Mouse (Mus musculus) limb, embryonic 10.5 days (tissue): ENCODE measurements around the gene Itgam. TPM values are rescaled to one million over a fixed set of nuclear protein-coding genes. Genes with fewer than 3 reads are reported as not detected.
"Not testable (repeated sequence)": the region's sequence is repeated elsewhere in the genome, so short reads cannot be mapped to it uniquely, and the experiment has no call there.

ENCODE experiments used
- DNase-seq: peaks from one replicate; pipeline ENCODE4 v3.0.0-alpha.2; 2017; ENCODE audit warnings: low spot score
- H3K27ac ChIP-seq: fragments of 300-500 bp; sonication (generic); 2 replicates; pipeline ENCODE4 v1.5.1; 2016; ENCODE audit warnings: mild to moderate bottlenecking
- H3K27me3 ChIP-seq: fragments of 300-500 bp; sonication (generic); 2 replicates; pipeline ENCODE4 v1.6.1; 2016; ENCODE audit warnings: low read depth, mild to moderate bottlenecking; ENCODE audit not compliant: poor library complexity, severe bottlenecking
- H3K36me3 ChIP-seq: fragments of 300-500 bp; sonication (generic); 2 replicates; pipeline ENCODE4 v1.6.1; 2016; ENCODE audit warnings: mild to moderate bottlenecking, moderate library complexity
- H3K4me1 ChIP-seq: fragments of 300-500 bp; sonication (generic); 2 replicates; pipeline ENCODE4 v1.6.1; 2016
- H3K4me3 ChIP-seq: fragments of 300-500 bp; sonication (generic); 2 replicates; pipeline ENCODE4 v1.5.1; 2016; ENCODE audit warnings: mild to moderate bottlenecking, moderate library complexity
- H3K9me3 ChIP-seq: fragments of 300-500 bp; sonication (generic); replicated peaks from 2 replicates; pipeline ENCODE4 v1.6.1; 2016; ENCODE audit warnings: mild to moderate bottlenecking
- WGBS: fragments of 180-500 bp; shearing (Covaris S2); methylation state at CpG from one replicate; pipeline ENCODE4 v1.1.7; 2016; 5-methylcytosine and 5-hydroxymethylcytosine counted together
- polyA plus RNA-seq: library from polyadenylated mRNA; unstranded; fragments of >200 nt; fragmentation: Nextera tagmentation; extraction: Ambion mirVana; gene quantifications from 2 replicates; pipeline ENCODE4 v1.2.1, GENCODE M21; 2016

Itgam gene
- polyA plus RNA-seq, 1 experiment from 2014 or later = 0.40 TPM

GRCm38 (mm10) chr7:128158688-128159354 lies 96.4 kb downstream of the Itgam start:
- not testable (repeated sequence) for H3K4me3 ChIP-seq, H3K36me3 ChIP-seq, H3K27ac ChIP-seq, H3K9me3 ChIP-seq, H3K27me3 ChIP-seq, DNase-seq, H3K4me1 ChIP-seq
- 82% methylated on average over 8 of the region's 8 CpGs for WGBS

- H3K36me3 ChIP-seq = no peaks in the 10 kb centered on the region
- no peak for DNase-seq
- H3K4me3 ChIP-seq = no peak overlapping the region
- no peaks in the 10 kb centered on the region for H3K9me3 ChIP-seq
- H3K27ac ChIP-seq = no peak overlapping the region
- H3K27me3 ChIP-seq = no peaks in the 10 kb centered on the region
- H3K4me1 ChIP-seq = no peaks in the 10 kb centered on the region
- 93% methylated on average over 4 of the region's 4 CpGs for WGBS
Measured at GRCm38 (mm10) chr7:128164001-128164400, 101.6 kb downstream of the Itgam start.

- Histone ChIP-seq H3K9me3 (no peaks in the 10 kb centered on the region), H3K27ac (no peak overlapping the region), H3K27me3 (no peaks in the 10 kb centered on the region), H3K36me3 (no peaks in the 10 kb centered on the region), H3K4me1 (no peaks in the 10 kb centered on the region), H3K4me3 (no peak overlapping the region)
- no peak for DNase-seq
- WGBS = 89% methylated on average over 7 of the region's 7 CpGs
Measured at GRCm38 (mm10) chr7:128166391-128166790, 104.0 kb downstream of the Itgam start.

Other genes starting within 250 kb of the Itgam start
- 20.2 and 28.5 TPM in 2 replicates for gene Stx4a, start 238.3 kb upstream of the Itgam start, polyA plus RNA-seq
- 3.9 and 9.3 TPM in 2 replicates for gene Stx1b, start 238.1 kb upstream of the Itgam start, polyA plus RNA-seq
- 20.0 and 20.3 TPM in 2 replicates for gene Zfp646, start 186.4 kb upstream of the Itgam start, polyA plus RNA-seq
- 47.9 and 48.0 TPM in 2 replicates for gene Zfp668, start 185.8 kb upstream of the Itgam start, polyA plus RNA-seq
- 0.50 and 0.75 TPM in 2 replicates for gene Prss53, start 171.7 kb upstream of the Itgam start, polyA plus RNA-seq
- gene Gm21974, start 167.2 kb upstream of the Itgam start, polyA plus RNA-seq = not detected in 2 replicates
- gene Vkorc1, start 167.0 kb upstream of the Itgam start, polyA plus RNA-seq = 48.3 and 51.8 TPM in 2 replicates
- gene Bckdk, start 158.6 kb upstream of the Itgam start, polyA plus RNA-seq = 130 and 137 TPM in 2 replicates
- gene Kat8, start 150.1 kb upstream of the Itgam start, polyA plus RNA-seq = 48.0 and 53.0 TPM in 2 replicates
- 6.3 and 7.2 TPM in 2 replicates for gene Prss8, start 132.5 kb upstream of the Itgam start, polyA plus RNA-seq
- gene Prss36, start 115.9 kb upstream of the Itgam start, polyA plus RNA-seq = 9.7 and 10.1 TPM in 2 replicates
- gene Fus, start 95.2 kb upstream of the Itgam start, polyA plus RNA-seq = 408 and 469 TPM in 2 replicates
- 5.2 and 6.5 TPM in 2 replicates for gene Pycard, start 68.8 kb upstream of the Itgam start, polyA plus RNA-seq
- gene Trim72, start 58.7 kb upstream of the Itgam start, polyA plus RNA-seq = not detected in 2 replicates
- not detected in 2 replicates for gene Gm49368, start within 50 bp of the Itgam start, polyA plus RNA-seq
- not detected in 2 replicates for gene Itgax, start 66.9 kb downstream of the Itgam start, polyA plus RNA-seq
- gene Itgad, start 91.7 kb downstream of the Itgam start, polyA plus RNA-seq = not detected in 2 replicates
- 0.23 and 0.51 TPM in 2 replicates for gene Cox6a2, start 143.7 kb downstream of the Itgam start, polyA plus RNA-seq
- gene Armc5, start 174.7 kb downstream of the Itgam start, polyA plus RNA-seq = 17.8 and 20.0 TPM in 2 replicates
- 7.7 and 10.6 TPM in 2 replicates for gene 9130023H24Rik, start 175.4 kb downstream of the Itgam start, polyA plus RNA-seq
- gene Tgfb1i1, start 184.2 kb downstream of the Itgam start, polyA plus RNA-seq = 12.9 and 14.5 TPM in 2 replicates
- gene Slc5a2, start 203.0 kb downstream of the Itgam start, polyA plus RNA-seq = 0.33 and 0.50 TPM in 2 replicates
- gene BC017158, start 235.5 kb downstream of the Itgam start, polyA plus RNA-seq = 27.9 and 28.4 TPM in 2 replicates